Mouse (Mus musculus): ENCODE results near the gene Snn.

The Snn gene

GRCm38 (mm10) chr16:11050226-11050625 is 10.5 kb upstream of the Snn start:
- DNase-seq: no peak

- peak; percentile 21 to 49 for DNase-seq
These were observed 9.6 kb upstream of the Snn start for GRCm38 (mm10) chr16:11051134-11051533.

DNA sequence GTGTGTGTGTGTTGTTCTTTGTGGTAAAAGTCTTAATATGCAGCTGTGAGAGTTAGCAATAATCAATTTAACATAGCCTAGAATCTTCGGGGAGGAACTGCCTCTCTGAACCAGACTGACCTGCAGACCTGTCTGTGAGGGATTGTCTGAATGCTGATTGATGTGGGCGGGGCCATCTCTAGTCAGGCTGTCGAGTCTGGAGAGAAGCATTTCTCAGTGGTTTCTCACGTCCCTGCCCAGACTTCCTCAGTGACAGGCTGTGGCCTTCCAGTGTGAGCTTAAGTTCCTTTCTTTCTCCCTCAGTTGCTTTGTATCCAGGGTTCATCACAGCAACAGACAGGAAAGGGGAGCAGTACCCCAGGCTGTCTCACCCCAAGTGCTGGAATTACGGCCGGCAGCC is 6.3 kb upstream of the Snn start:
- DNase-seq: no peak

GRCm38 (mm10) chr16:11054871-11055270 is 5.9 kb upstream of the Snn start:
- no peak for DNase-seq

- DNase-seq: no peak
These were observed 4.8 kb upstream of the Snn start for GRCm38 (mm10) chr16:11055916-11056315.

- peak; percentile 91 to 94 for DNase-seq
These were observed 2.3 kb downstream of the Snn start for GRCm38 (mm10) chr16:11062794-11063721.

GRCm38 (mm10) chr16:11064341-11064740 is 3.6 kb downstream of the Snn start:
- no peak for DNase-seq

- DNase-seq: no peak
These were observed 4.0 kb downstream of the Snn start for GRCm38 (mm10) chr16:11064742-11065141.

DNA sequence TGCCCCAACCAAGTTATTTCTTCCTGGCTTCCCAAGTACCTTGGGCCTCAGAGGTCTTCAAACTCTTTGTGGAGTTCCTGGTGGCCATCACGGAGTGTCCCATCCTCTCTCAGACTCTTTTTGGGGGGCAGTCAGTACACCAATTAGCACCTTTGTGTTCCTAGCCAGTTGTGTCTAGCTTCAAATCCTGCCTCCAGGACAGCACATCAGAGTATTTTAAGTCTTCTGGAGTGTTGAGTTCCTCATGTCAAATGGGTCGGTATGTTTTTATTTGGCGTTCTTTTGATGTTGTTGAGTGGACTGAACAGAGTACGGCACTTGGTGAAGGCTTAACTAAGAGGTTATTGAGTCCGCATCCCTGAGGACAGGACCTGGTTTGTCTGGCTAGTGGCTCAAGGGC is 4.7 kb downstream of the Snn start:
- DNase-seq: no peak

DNA sequence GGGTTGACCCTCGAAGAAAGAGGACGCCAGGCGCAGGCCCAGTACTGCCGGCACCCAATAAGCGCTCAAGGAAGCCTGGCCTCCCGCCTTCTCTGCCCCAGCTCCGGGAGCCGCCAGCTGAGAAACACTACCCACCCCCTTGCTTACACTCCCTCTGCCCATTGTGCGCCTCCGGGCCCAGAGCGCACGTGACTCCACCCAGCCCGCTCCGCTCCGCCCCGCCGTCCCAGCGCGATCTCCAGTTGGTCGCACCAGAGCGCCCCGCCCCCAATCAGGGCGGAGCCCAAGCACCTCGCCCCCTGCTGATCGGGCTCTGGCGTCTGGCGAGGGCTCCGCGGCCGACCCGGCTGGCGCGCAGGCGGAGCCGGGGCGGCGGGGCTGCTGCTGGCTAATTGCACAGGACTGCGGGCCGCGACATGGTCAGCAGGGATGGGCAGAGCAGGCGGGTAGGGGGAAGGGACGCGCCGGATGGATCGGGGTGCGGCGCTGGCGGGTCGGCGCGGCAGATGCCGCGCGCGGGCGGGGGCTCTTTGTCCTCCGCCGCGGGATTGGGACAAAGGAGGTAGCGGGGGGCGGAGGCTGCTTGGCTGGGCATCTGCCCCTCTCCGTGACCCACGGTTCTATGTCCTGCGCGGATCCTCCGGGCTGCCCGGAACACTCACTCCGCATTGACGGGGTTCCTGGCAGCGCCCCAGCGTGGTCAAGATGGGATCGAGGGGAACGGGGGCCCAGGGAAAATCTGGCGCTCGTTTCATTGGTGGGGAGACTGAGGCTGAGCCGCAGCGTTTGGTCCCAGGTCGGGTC is 5.5 kb downstream of the Snn start, which contains the start of gene Litaf:
Gene Litaf, minus strand, starts transcription at position 129 of the 804 bp plus-strand sequence.
- peak; percentile 98 to 100 for DNase-seq

DNA sequence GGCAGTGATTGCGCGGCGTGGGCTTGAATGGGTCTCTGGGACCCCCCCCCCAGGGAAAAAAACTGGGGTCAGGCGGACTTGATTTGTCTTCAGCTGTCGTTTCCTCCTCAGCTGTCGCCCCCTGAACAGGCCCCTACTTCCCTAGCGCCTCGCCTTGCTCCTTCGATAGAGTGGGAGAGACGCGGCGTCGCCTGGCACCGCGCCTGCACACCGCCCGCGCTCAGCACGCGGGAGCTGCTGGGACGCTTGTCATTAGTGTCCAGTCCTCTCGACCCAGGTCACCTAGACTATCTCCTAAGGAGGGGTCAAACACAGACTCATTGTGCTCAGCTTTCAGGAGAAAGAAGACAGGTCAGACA is 6.1 kb downstream of the Snn start:
- peak; percentile 56 to 74 for DNase-seq

DNA sequence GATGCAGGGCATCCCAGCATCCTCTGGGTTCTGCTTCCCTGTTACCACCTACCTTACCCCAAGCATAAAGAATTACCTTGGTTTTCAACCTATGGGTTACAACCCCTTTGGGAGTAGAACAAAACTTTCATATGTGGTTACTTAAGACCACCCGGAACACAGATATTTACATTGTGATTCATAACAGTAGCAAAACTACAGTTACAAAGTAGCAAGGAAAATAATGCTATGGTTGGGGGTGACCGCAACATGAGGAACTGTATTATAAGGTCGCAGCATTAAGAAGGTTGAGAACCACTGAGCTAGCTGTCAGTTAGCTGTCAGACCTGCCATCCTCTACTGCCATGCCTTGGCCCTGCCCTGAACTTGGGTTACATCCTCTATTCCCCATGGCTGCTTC is 7.9 kb downstream of the Snn start:
- no peak for DNase-seq

GRCm38 (mm10) chr16:11069271-11069670 is 8.5 kb downstream of the Snn start:
- DNase-seq: peak in 1 of 2 experiments; percentile 52

GRCm38 (mm10) chr16:11069710-11070420 is 9.1 kb downstream of the Snn start:
- peak; percentile 65 to 88 for DNase-seq

- peak; percentile 42 to 56 for DNase-seq
These were observed 10.4 kb downstream of the Snn start for GRCm38 (mm10) chr16:11071176-11071575.

- no peak for DNase-seq
These were observed 11.1 kb downstream of the Snn start for GRCm38 (mm10) chr16:11071887-11072286.

DNA sequence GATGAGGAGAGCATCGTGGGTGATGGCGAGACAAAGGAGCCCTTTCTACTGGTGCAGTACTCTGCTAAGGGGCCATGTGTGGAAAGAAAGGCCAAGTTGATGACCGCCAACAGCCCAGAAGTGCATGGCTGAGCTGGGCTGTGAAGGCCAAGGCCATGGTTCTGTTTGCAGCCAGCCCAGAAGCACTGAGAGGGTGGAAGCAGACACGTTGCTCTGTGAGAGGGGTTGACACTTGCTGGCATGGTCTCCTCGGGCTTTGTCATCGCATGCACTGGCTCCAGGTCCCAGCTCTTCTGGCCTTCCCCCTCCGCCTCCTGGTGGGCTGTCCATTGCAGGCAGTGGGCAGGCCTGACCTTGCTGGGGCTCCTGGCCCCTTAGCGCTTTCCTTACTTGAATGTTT is 11.7 kb downstream of the Snn start:
- no peak for DNase-seq

GRCm38 (mm10) chr16:11073060-11073459 is 12.3 kb downstream of the Snn start:
- peak; percentile 29 to 52 for DNase-seq

DNA sequence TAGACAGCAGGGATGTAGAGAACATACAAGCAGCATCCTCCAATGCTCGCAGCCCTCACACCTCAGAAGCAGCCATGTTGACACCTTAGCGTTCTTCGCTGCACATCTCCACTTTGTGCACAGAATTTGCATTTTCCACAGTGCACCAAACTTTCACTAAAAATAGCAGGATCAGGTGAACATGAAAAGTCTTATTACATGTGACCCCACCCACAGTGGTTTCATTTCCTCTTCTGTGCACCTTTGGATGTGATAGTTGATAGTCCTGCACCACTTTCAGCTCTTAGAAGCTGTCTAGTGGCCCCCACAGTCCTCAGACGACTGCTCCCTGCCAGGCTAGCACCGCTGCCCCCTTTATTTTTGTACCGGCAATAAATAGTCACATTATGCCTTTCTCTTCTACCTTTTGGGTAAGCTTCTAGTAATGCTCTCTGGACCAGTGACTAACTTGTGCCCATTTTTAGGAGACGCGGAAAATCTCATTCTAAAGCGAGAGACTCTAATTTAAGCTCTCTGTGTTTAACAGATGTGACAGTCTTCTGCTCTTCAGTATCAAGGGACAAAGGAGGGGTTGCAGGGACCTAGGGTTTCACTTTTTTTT is 17.0 kb downstream of the Snn start:
- DNase-seq: no peak

DNA sequence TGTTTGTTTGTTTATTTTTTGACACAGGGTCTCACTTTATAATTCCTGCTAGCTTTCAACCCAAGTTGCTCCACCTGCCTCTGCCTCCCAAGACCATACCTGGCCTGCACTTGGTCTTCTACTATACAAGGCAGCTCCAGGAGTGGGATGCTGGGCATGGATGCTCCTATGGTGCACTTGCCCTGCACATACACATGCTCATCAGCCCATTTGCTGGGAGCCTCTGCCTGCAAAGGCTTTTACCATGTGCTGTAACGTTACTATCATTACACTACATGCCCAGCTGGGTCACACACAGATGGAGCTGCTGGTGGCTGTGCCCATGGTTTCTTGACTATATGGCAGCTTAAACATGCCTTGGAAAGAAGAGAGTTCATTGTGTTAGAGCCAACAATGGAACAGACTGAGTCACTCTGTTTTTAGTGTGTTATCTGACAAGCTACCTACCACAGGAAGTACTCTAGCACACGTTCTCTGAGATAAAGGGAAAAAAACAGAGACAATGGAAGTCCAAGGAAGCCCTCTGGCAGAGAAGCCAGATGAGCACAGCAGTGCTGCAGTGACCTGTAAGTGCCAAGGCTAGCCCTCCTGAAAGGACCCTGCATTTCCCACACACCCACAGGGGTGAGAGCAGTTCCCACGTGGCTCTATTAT is 17.6 kb downstream of the Snn start:
- DNase-seq: no peak

DNA sequence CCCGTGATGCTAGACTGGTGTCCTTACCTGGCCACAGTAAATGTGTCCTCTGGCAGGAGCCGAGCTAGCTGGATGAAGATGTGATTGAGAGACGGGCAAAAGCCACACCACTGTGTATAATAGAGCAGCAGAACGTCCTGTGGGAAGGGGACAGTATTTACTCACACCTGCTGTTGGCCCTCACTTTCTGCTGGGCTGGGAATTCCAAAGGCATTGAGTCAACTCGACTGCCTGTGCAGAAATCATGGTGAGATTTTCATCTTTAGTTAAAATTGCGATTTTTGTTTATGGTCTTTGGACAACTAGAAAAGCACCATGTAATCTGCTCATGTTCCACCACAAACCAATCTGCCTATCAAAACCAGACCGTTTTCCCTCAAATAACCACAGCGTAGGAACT is 23.4 kb downstream of the Snn start:
- DNase-seq: peak in 1 of 2 experiments; percentile 15

DNA sequence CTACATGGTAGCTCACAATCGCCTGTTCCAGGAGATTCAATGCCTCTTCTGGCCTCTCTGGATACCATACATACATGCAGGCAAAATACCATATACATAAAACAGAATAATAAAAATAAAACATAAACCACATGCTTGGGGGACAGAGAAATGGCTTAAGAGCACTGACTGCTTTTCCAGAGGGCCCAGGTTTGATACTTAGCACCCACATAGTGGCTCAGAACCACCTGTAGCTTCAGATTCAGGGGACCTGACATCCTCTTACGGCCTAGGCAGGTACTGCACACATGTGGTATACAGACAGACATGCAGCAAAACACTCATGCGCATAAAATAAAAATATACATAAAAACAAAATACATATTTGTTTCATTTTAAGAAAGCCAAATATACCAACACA is 25.6 kb downstream of the Snn start:
- DNase-seq: peak in 1 of 2 experiments; percentile 9

Measured in kidney, postnatal 25 days (tissue).